Mouse (Mus musculus): ENCODE data around the gene Vsig8.

DNA sequence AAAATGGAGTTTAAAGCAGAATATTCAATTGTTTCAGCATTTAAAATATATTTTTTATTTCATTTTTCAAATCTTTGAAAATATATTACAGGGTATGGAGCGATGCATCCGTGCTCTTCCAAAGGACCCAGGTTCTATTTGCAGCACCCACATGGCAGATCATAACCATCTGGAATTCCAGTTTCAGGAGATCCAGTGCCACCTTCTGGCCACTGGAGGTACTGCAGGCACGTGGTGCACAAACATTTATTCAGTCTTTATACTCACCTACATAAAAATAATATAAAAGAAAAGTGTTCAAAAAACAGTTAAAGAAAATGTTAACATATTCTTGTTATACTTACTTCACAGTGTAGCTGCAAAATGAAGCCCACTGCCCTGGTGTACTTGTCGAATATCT, 37.7 kb upstream of the Vsig8 start:
- no peak for TF ChIP-seq CTCF (IDR thresholded peaks at IDR 0.05; ENCODE audit: insufficient read depth, low read depth, low read length)
- no peak for TF ChIP-seq POLR2A (IDR thresholded peaks at IDR 0.05; ENCODE audit: insufficient read depth, low read depth, low read length)

All from olfactory bulb, adult 2 months (tissue).